Mouse (Mus musculus): Measurements from ENCODE around the gene Tlk1.

- no peak for TF ChIP-seq CTCF (IDR thresholded peaks at IDR 0.05)
- no peak for TF ChIP-seq POLR2A (IDR thresholded peaks at IDR 0.05; ENCODE audit: insufficient read depth, low read depth, low read length)
- no peak for TF ChIP-seq EP300 (IDR thresholded peaks at IDR 0.05; ENCODE audit: insufficient read depth, low read depth, low read length)
These were observed 9.7 kb upstream of the Tlk1 start for GRCm38 (mm10) chr2:70835209-70835608.
